In the genomic region with DNA sequence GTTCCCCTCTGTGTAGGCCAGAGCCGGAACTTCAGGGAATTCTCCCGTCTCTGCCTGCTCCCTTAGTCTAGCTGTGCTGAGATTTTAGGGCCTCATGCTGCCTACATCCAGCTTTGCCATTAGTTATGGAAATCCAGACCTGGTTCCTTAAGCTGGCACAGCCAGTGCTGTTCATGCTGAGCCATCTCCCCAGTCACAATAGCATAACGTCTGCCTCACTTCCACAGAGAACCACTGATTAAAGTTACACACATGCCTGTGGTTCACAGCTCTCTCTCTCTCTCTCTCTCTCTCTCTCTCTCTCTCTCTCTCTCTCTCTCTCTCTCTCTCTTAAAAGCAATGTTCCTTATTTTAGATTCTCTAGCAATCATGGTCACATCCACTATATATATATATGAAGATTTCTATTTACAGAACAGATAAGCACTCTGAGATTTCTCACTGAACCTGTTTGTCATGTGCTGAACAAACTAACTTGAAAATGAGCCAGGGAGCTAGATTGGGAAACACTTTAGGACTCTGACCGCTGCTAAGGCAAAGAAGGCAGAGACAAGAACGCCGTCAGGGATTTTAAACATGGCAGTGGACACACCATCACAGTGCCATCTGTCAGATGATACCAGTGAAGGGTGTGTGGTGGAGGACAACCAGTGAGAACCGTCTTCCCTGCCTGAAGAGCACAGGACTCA, we compare ENCODE assay signal across 27 mouse cellular contexts.
DNase-seq lines count a peak whose midpoint lies in the region; ATAC-seq and TF ChIP-seq lines count a peak whose summit lies in the region.
"Had no signal": no experiment of that assay in that cellular context is flagged by ENCODE, and none has a peak within 500 bp of the region (broad histone marks: within the 10 kb centered on the region; RNA-seq: fewer than 3 reads in every experiment).

No protein-coding gene starts in this region.

- H3K9ac ChIP-seq in heart, embryonic 13.5 days, result no peak overlapping the region
- no peak overlapping the region for H3K9ac ChIP-seq in kidney, embryonic 15.5 days
- H3K9ac ChIP-seq: embryonic facial prominence, embryonic 12.5 days; forebrain, embryonic 12.5 days; hindbrain, embryonic 14.5 days had no signal

- H3K27ac ChIP-seq in heart, embryonic 13.5 days (replicated peaks), result peak overlapping the region; percentile 66
- H3K27ac ChIP-seq in kidney, adult 2 months (ENCODE audit: insufficient read depth, low read depth, low read length), result no peak overlapping the region
- H3K27ac ChIP-seq in kidney, embryonic 15.5 days, result no peak overlapping the region
- H3K27ac ChIP-seq: embryonic facial prominence, embryonic 12.5 days; forebrain, embryonic 12.5 days; gastrocnemius, adult 2 months; hindbrain, embryonic 14.5 days; left cerebral cortex, adult 2 months; stomach, postnatal 0 days had no signal

- no peak overlapping the region for H3K4me2 ChIP-seq in heart, embryonic 13.5 days
- H3K4me2 ChIP-seq in kidney, embryonic 15.5 days, result no peak overlapping the region
- H3K4me2 ChIP-seq: embryonic facial prominence, embryonic 12.5 days; forebrain, embryonic 12.5 days; heart, embryonic 11.5 days; hindbrain, embryonic 14.5 days had no signal

- H3K27me3 ChIP-seq in heart, embryonic 13.5 days (replicated peaks), result no peaks in the 10 kb centered on the region
- H3K27me3 ChIP-seq in kidney, adult 2 months (replicated peaks; ENCODE audit: control insufficient read depth, insufficient read depth, low read length), result no peaks in the 10 kb centered on the region
- H3K27me3 ChIP-seq in kidney, embryonic 15.5 days, result no peaks in the 10 kb centered on the region
- no peaks in the 10 kb centered on the region for H3K27me3 ChIP-seq in megakaryocyte, embryonic 14.5 days (replicated peaks)
- H3K27me3 ChIP-seq: embryonic facial prominence, embryonic 12.5 days; forebrain, embryonic 12.5 days; Patski had no signal

- DNase-seq in heart, adult 9 months (ENCODE audit: low spot score in 2 of 2), result no peak
- peak; percentile 45 for DNase-seq in kidney, adult 2 months
- no peak for DNase-seq in retina, embryonic 14.5 days (ENCODE audit: low spot score)
- DNase-seq: adrenal gland, postnatal 36 days; cerebellum, adult 11 months; gastrocnemius, adult 2 months; heart, postnatal 4 days; layer of hippocampus, adult 9-11 months; lung, adult 2 months; lung, postnatal 14 days; midbrain, embryonic 14.5 days; right cerebral cortex, postnatal 14 days; thymus, adult 2 months; thymus, postnatal 4 days had no signal

- H3K4me1 ChIP-seq in heart, embryonic 13.5 days, result no peaks in the 10 kb centered on the region
- peaks cover 10% of the 10 kb centered on the region for H3K4me1 ChIP-seq in kidney, adult 2 months (ENCODE audit: control insufficient read depth, insufficient read depth, low read length)
- no peaks in the 10 kb centered on the region for H3K4me1 ChIP-seq in kidney, embryonic 15.5 days
- H3K4me1 ChIP-seq in megakaryocyte, embryonic 14.5 days, result no peaks in the 10 kb centered on the region
- H3K4me1 ChIP-seq: embryonic facial prominence, embryonic 12.5 days; forebrain, embryonic 12.5 days had no signal

- H3K9me3 ChIP-seq in heart, embryonic 13.5 days, result no peaks in the 10 kb centered on the region
- no peaks in the 10 kb centered on the region for H3K9me3 ChIP-seq in kidney, embryonic 15.5 days (replicated peaks)
- peaks cover 35% of the 10 kb centered on the region for H3K9me3 ChIP-seq in megakaryocyte, embryonic 14.5 days
- H3K9me3 ChIP-seq: embryonic facial prominence, embryonic 12.5 days; forebrain, embryonic 12.5 days had no signal

- 46% methylated on average over 7 of the region's 7 CpGs for WGBS in heart, embryonic 13.5 days
- 62% methylated on average over 7 of the region's 7 CpGs for WGBS in kidney, adult 2 months
- 84% methylated on average over 7 of the region's 7 CpGs for WGBS in kidney, embryonic 15.5 days

- ATAC-seq in heart, embryonic 13.5 days (ENCODE audit: extremely low read depth, insufficient number of reproducible peaks, low FRiP score, low TSS enrichment), result no peak
- ATAC-seq in kidney, embryonic 15.5 days (replicated peaks; ENCODE audit: low FRiP score), result no peak
- ATAC-seq in megakaryocyte, adult 5-6 weeks (ENCODE audit: poor library complexity, severe bottlenecking), result no peak
- ATAC-seq: inflammation-experienced regulatory T-cells, adult 6 months; Patski had no signal

- no peak overlapping the region for H3K4me3 ChIP-seq in heart, embryonic 13.5 days
- H3K4me3 ChIP-seq in kidney, adult 2 months (ENCODE audit: insufficient read depth, low read depth, low read length), result no peak overlapping the region
- no peak overlapping the region for H3K4me3 ChIP-seq in kidney, embryonic 15.5 days (replicated peaks)
- peak overlapping the region; percentile 12 for H3K4me3 ChIP-seq in megakaryocyte, embryonic 14.5 days (replicated peaks)
- H3K4me3 ChIP-seq: embryonic facial prominence, embryonic 12.5 days; erythroblast, embryonic 14.5 days; forebrain, embryonic 12.5 days; gastrocnemius, adult 2 months; left cerebral cortex, adult 2 months had no signal

- H3K36me3 ChIP-seq in heart, embryonic 13.5 days, result no peaks in the 10 kb centered on the region
- H3K36me3 ChIP-seq in kidney, adult 2 months (ENCODE audit: control insufficient read depth, insufficient read depth, low read length), result no peaks in the 10 kb centered on the region
- no peaks in the 10 kb centered on the region for H3K36me3 ChIP-seq in kidney, embryonic 15.5 days
- H3K36me3 ChIP-seq in megakaryocyte, embryonic 14.5 days (replicated peaks; ENCODE audit: low read length), result no peaks in the 10 kb centered on the region
- H3K36me3 ChIP-seq: embryonic facial prominence, embryonic 12.5 days; forebrain, embryonic 12.5 days had no signal

- no peak for TF ChIP-seq CTCF in kidney, adult 2 months (conservative IDR thresholded peaks at IDR 0.05; ENCODE audit: insufficient read depth, insufficient read length, low read depth, low read length)

- no peak for TF ChIP-seq POLR2A in kidney, adult 2 months (IDR thresholded peaks at IDR 0.05; ENCODE audit: low read depth, low read length)
